Mouse (Mus musculus) kidney, adult 11 months (tissue): ENCODE measurements at regions not wholly inside any gene's neighbourhood (a gene's known extent, or its start where the extent isn't known, plus 50 kb on each side); places are given as distances from the start of the nearest gene placed in this dataset.

ENCODE experiments used
- DNase-seq: peaks from one replicate; pipeline ENCODE4 v3.0.0; 2022

DNA sequence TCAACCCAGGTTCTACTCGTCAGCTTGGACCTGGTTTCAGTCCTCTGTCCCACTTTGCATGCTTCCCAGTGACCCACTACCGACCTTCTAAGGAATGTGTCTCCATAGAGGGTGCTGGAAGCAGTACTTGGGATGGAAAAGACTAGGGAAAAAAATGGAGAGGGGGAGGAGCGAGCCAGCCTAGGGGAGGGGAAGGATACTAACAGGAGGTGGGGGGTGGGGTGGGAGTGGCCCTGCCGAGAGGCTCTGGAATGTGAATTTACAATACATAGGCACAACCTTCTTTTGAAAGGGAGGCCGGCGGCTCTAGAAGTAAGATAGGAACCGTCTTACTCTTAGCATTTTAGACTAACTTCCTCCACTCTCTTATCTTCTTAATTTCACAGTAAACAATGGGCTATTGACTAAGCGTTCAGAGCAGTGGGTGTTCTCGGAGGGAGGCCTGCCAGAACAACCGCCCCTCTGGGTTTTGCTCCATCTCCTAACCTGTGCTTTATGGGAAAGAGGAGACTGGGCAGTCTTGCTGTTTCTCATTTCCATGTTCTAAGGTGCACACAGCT lies 145.1 kb downstream of the Foxo1 start:
- DNase-seq: no peak

DNA sequence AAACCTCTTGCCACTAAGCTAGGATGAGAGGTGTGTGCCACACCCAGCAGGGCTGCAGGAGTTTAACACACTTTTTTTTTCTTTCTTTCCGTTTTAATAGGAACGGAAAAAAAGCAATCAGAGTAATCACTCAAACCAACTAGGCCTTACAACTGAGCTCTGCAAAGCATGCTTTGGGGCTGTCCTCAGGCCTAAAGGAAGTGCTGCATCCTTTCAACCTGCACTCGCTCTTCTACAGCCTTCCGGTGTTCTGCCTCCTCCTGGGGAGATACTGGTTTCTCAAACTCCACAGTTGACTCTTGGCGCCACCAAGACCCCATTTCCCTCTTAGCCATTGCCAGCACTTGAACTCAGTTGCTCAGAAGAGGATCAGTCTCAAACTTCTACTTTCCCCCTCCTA lies 143.2 kb downstream of the Foxo1 start:
- DNase-seq: no peak

DNA sequence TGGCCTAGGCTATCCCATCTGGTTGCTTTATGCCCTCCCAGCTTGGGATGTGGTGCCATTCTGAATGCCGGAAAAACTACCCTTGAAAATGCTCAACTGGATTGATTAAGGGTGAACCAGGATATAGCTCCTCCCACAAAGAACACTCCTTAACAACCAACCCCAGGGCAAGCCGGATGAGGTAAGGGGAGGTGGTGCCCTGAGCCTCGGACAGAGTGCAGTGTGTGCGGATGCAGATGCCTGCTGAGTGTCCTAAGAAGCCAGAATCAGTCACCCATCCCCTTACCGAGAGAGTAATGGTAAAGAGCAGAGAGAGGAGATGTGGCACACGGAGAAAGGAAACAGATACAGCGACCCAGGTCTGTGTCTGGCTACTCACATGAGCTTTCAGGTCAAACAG lies 141.3 kb downstream of the Foxo1 start:
- no peak for DNase-seq

DNA sequence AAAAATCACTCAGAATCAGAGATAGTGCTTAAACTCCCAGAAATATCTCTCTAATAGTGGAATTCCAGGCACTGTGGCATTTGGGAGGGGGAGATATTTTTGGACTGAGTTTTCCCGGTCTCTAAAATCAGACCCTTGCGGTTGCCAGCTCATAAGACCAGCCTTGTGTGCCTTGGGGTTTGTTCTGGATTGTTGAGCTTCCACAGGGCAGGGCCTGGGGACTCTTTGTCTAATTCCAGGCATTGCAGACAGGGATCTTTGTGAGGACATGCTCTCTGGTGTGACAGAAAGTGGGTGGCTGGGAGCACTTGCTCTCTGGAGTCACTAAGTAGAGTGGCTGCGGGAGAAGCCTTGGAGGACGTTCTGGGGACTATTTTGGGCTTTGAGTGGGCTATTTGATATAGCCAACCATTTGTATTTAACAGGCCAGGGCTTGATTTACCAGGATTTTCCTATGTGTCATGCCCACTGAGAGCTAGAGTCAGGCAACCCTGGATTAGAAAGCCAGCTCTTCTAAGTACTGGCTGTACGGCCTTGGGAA lies 138.7 kb downstream of the Foxo1 start:
- no peak for DNase-seq

DNA sequence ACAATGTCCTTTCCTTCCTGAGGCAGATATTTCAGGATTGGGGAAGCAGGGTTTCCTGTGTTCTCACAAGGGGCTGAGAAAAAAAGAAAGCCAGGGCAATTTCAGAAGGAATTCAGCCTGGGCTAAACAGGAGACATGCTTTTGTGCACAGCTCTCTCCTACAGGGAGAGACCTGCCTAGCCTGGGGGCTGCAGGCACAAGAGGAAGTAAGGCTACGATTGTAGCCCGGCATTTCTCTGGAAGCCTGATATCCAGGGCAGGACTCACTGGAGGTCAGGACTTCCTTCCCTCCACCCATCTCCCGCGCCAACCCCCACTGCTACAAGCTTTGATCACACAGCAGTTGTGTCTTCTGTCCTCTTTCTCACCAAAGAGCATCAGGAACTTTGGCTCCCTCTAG lies 136.5 kb downstream of the Foxo1 start:
- peak; percentile 68 for DNase-seq

DNA sequence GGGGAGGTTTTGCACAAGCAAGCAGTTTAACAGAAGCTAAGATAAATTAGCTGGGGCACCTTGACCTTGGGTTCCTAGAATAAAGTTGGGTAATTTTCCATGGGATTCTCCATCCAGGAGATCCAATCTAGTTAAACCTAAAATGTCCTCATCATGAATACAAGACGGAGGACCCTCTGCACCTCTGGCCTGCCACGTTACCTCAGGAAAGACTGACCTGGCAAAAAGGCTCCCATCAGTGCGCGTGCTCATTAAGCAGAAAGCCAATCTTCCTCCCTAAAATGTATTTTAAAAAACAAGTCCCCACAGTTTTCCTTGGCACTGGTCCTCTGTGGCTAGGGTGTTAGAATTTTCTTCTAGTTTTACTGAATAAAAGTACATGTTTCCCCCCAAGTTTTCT lies 134.9 kb downstream of the Foxo1 start:
- DNase-seq: no peak
